Mouse (Mus musculus) layer of hippocampus, adult 11-12 months (tissue): ENCODE measurements around the gene Tagap.

Source experiments
- DNase-seq: peaks from one replicate; pipeline ENCODE4 v3.0.0; 2022; ENCODE audit warnings: low spot score

Tagap gene

GRCm38 (mm10) chr17:7925413-7926160 is at the start of gene Tagap:
Tagap (plus strand) TSS chr17:7926000.
- DNase-seq = no peak

DNA sequence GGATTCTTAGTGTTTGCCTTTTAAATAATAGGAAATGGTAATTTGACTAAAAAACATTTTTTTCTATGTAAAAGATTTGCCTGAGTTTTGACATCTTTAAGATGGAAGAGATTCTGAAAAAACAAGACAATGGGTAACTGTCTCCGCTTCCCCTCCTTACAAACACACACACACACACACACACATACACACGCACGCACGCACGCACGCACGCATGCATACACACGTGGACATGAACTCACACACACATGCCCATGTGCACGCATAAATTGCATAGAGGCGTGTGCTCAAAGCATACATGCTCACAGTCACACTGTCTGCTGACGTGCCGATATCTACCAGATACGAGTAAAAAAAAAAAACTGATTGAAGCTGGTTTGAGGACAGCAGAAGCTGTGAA is 49.3 kb upstream of the Tagap start:
- no peak for DNase-seq

- no peak for DNase-seq
Measured at GRCm38 (mm10) chr17:7877191-7877764, 48.5 kb upstream of the Tagap start.

- no peak for DNase-seq
Measured at GRCm38 (mm10) chr17:7877878-7878277, 47.9 kb upstream of the Tagap start.

DNA sequence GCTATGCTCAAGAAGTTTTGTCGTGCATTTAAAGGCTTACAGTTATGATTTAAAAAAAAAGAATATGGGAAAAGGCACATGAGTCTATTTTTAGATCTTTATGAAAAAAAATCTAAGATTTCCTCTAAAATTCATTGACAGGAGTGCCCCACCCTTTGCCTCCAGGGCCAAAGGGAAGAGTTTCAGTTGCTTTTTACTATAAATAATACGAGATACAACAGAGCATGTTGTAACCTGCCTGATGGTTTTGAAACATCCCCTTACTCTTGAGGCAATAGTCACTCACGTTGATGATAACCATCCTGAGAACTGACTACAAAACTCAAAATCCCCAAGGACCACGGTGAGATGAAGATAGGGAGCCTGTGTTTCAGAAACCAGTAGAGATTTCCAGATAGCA is 46.3 kb upstream of the Tagap start:
- no peak for DNase-seq

GRCm38 (mm10) chr17:7883126-7883525 is 42.7 kb upstream of the Tagap start:
- no peak for DNase-seq

DNA sequence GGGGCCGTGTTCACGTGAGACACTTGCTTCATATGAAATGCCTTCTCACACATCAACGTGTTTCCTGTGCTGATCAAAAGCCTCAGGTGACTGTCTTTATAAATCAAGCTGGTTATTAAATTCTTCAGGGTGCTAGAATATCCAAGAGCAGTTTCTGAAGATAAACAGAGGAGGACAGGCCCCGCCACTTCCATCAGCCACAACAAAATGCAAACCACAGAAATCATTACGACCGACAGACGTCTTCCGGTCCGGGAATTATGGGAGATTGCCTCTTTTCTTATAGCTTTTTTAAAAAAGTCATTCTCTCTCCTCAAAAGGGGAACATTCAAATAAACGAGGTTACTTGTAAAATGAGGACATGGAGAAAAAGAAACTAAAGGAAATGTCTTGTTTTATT is 41.2 kb upstream of the Tagap start:
- no peak for DNase-seq

DNA sequence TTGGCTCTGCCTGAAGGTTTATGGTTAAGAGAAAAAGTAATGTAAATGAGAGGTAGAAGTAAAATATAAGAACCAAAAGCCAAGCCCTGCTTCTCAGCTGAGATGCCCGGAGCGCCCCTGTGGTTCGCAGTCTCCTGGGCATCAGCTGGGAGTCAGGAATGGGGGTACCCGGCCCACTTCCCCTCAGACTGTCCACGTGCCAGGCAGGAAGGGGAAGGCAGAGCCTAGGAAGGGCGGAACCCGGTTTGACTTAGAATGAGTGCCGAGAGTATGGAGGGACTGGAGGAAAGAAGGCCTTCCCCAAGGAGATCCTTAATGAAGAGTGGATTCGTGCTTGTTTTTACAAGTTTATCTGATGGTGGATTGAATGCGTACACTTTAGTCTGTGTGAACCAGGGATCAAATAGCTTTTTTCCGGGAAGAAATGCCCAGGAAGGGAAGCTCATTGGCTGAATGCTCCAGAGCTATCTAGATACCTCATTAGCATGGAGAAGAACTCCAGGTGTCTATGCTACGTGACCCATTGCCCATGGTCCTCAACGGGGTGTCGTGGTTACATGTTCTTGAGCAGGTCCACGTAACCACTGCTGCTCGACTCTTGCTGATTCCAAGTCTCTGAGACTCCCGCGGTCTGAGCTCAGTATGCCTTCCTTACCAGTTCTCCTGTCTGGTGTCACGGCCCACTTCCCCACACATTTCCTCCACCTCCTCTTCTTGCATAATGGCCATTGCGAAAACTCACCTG is 38.6 kb upstream of the Tagap start:
- peak; percentile 2 for DNase-seq

DNA sequence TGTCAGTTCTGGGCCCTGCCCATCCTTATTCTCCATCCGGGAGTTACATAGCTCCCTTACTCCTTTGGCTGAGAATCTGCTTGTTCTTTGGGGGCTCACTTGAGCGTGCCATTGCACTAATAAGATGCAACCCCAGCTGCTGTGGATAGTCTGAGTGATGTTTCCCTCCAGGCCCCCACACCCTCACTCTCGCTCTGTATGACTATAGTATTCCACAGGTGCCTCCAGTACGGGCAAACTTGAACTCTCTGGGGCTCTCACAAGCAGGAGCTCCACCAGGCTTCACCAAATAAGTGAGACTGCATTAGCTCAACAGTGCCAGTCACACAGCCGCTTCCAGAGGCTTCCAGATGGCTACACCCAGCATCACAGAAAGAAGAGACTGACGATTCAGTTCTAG is 37.5 kb upstream of the Tagap start:
- no peak for DNase-seq

DNA sequence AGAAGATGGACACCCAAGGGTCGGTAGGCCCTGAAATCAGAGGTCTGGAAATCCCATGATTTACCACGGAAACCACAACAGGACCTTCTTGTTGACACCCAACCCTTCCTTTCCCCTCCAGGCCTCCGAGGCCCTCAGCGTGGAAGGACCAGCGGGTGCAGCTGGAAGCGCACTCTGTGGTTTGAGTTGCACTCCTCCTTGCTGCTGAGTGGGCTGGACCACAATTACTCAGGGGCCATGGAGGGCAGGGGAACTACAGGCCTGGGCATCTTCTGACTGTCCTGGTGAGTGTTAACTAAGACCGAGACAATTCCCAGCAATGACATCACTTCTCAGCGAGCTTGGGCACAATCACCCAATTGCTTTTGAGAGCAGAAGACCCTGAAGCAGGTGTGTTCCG is 36.8 kb upstream of the Tagap start:
- DNase-seq = no peak

DNA sequence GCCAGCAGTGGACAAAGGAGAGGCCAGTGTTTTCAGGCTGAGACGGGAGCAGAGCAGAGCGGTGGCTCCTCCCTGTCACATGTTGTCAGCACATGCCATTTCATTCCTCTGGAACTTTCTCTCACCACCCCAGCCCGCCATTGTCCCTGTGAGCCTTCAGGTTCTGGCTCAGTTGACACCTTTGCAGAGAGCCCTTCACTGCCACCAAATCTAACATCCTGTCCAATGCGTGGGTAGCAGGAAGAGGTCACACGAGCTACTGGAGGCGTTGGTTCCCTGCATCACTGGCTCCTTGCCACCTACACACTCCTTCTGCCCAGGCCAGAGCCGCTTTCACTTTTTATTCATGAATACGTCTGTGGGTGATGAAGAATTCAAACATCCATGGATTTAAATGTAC is 33.1 kb upstream of the Tagap start:
- DNase-seq = no peak

- DNase-seq = no peak
Measured at GRCm38 (mm10) chr17:7894094-7894493, 31.7 kb upstream of the Tagap start.

GRCm38 (mm10) chr17:7896047-7896635 is 29.7 kb upstream of the Tagap start:
- no peak for DNase-seq

DNA sequence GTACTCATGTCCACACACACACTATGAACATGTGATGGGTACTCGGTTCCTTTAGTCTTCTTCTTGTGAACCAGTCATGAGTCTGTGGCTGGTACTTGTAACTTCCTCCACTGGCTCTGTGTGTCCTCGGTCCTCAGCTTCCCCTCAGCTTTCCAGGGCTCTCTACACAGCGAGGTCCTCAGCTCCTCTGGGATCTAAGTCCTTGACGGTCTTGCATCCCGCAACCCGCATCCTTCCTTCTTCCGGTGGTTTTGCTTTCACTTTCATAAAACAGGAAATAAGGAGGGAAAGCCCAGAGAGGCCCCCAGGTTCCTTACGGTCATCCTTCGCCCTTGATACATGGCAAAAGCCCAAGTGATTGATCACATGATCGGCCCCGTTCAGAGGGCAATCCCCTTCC is 28.7 kb upstream of the Tagap start:
- no peak for DNase-seq

DNA sequence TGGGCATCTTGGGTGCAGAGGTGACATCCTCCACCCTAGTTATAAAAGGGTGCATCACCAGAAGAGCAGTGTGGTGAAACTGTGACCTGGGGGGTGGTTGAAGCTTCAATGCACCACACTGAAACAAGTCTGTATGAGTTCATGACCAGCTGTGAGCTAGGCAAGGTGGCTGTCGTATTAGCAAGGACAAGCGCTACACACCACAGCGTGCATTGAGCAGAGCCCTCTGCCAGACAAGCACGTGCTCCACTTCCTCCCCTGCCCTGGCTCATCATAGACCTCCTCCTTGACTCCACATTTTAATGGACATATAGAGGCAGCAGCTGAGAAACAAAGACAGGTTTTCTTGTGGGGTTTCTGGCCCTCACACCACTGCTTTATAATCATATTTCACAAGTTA is 28.0 kb upstream of the Tagap start:
- no peak for DNase-seq

- no peak for DNase-seq
Measured at GRCm38 (mm10) chr17:7899233-7899632, 26.6 kb upstream of the Tagap start.

- DNase-seq = no peak
Measured at GRCm38 (mm10) chr17:7899961-7900360, 25.8 kb upstream of the Tagap start.

DNA sequence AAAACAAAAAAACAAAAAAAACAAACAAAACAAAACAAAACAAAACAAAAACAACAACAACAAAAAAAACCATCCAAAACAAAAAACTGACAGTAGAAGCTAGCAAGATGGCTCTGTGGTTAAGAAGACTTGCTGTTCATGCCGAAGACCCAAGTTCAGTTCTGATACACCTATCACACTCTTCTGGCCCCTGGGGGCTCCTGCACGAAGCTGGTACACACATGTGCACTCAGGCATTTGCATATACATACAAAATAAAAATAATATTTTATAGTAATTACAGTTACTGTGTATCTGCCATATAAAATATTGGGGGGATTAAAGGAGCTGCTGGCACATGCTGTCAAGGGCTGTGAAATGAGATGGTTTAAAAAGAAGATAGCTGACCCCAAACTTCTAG is 24.3 kb upstream of the Tagap start:
- DNase-seq = no peak

GRCm38 (mm10) chr17:7902362-7902761 is 23.4 kb upstream of the Tagap start:
- peak; percentile 31 for DNase-seq

DNA sequence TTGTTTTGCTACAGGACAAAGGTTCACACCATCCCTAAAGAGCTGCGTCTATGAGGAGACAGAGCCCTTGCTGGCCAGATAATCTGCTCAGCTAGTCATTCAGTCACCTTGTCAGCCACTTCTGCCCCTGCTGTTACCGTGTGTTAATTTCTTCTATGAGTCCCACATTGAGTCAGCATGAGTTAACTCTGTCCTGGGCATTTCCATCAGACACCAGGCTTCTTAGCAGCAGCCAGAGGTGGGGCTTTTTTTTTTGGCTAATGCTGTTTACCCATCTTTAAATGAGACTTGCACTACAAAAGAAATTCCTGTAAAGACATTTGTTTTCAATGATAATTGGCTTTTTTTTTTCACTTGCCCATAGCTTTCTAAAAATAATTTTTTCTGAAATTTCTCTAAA is 20.8 kb upstream of the Tagap start:
- DNase-seq = no peak

DNA sequence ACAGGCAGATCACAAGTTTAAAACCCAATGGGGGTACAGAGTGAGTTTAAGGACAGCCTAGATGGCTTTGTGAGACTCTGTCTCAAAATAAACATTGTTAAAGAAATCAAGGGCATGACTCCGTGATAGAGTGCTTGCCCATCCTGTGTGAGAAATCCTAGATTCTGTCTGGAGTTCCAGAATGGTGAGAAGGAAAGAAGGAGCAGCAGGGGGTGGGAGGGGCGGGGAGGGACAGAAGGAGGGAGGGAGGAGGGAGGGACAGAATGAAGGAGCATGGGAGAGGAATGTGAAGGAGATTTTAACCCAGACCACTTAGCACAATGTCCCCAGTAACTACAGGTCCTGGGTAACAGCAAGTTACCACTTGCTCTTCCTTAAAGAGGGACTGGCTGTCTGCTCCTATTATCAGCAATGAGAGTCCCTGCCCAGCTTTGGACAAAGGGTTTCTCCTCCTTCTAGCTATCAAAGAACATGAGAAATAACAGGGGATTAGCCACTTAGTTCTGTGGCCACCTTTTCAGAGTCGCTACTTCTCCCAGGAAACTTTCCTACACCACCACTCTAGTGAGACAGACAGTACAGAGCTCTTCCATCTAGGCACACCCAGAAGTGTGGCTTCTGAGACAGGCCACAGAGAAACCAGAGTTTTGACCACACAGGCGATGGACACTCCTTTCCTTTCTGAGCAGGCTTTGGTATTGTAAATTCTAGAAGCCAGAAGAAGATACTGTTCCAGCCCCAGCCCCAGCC is 19.7 kb upstream of the Tagap start:
- DNase-seq = no peak

DNA sequence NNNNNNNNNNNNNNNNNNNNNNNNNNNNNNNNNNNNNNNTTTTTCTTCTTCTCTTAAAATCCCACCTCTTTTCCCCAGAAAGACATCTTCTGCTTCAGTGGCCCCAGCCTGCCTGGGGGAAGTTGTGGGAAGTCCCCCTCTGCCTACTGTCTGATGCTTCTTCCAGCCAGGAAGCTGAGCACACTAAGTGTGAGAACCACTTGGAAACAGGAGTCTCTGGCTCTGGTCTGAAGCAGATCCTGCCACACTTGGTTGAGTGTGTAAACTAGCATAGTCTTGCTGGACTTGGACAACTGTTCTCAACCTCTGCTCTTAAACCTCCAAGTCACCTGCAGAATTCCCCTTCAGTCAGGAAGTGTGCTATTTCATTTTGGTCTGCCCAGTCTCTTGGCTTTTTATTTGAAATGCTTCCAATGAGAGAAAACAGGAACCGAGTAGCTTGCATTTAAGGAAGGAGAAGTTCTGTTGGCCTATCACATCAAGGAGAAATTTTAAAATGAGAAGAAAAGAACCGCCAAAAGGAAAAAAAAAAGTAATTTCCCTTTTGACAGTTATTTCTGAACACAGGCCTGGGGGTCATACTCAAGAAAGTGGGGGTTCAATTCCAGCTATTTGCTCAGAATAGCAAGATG is 11.1 kb upstream of the Tagap start:
- DNase-seq = no peak
